Mouse (Mus musculus) myocyte (in vitro differentiated cells): ENCODE data around the gene Rnf182.

Experiments
- MYOD1 ChIP-seq, 3 experiments: IDR thresholded peaks; one replicate each; pipeline ENCODE4 v1.6.1; 2011; ENCODE audit warnings: control low read depth in 2 of 3, low read depth in 2 of 3, mild to moderate bottlenecking in 2 of 3, moderate library complexity in 1 of 3; ENCODE audit not compliant: insufficient read length in 2 of 3, control insufficient read depth in 1 of 3
- POLR2A ChIP-seq: IDR thresholded peaks from one replicate; pipeline ENCODE4 v1.6.1; 2011; ENCODE audit warnings: low read depth, mild to moderate bottlenecking, control low read depth, moderate library complexity; ENCODE audit not compliant: insufficient read length

DNA sequence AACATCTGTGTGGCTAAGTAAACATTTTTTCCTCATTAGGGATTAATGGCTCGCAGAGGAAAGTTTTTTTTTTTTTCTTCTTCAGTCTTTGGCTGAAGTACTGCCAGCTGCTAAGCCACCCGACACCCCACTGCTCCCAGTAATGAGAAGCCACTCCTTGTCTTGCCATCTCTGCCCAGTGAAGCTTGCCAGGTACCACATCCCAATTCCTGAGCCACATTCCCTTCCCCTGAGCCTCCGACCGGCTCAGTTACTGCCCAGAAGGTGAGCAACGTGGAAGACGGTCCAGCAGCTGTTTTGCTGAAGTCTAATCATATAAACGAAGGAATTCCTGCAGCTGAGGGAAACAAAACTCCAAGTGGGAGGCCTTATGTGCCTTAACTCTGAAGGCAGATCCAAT lies 88.0 kb downstream of the Rnf182 start:
- TF ChIP-seq MYOD1 (IDR thresholded peaks at IDR 0.05; ENCODE audit: control insufficient read depth in 1 of 3, insufficient read length in 2 of 3, low read depth in 2 of 3), result peak in 1 of 3 experiments; percentile 2
- TF ChIP-seq POLR2A, result no peak
